Mouse (Mus musculus) heart, adult 2 months (tissue): ENCODE measurements around the gene Stx19.

Experiments
- CTCF ChIP-seq: fragments of 200-600 bp; IDR thresholded peaks from 2 replicates; pipeline ENCODE4 v1.8.1; 2022; ENCODE audit warnings: antibody characterized with exemption, mild to moderate bottlenecking, moderate library complexity
- EP300 ChIP-seq: fragments of 200-500 bp; IDR thresholded peaks from 2 replicates; pipeline ENCODE4 v1.6.1; 2011; ENCODE audit warnings: low read depth, low read length, control low read depth; ENCODE audit not compliant: insufficient read depth
- POLR2A ChIP-seq: fragments of 200-500 bp; IDR thresholded peaks from 2 replicates; pipeline ENCODE4 v1.6.1; 2011; ENCODE audit warnings: mild to moderate bottlenecking, low read depth, low read length, control low read depth; ENCODE audit not compliant: insufficient read depth

GRCm38 (mm10) chr16:62813790-62814189 lies 686 bp upstream of the Stx19 start:
- TF ChIP-seq POLR2A (no peak), CTCF (no peak), EP300 (no peak)
